Mouse (Mus musculus): ENCODE measurements around the gene Zbtb14.

- TF ChIP-seq POLR2A (IDR thresholded peaks at IDR 0.05; ENCODE audit: borderline replicate concordance, control insufficient read depth, low read depth, low read length) (no peak), CTCF (IDR thresholded peaks at IDR 0.05; ENCODE audit: control insufficient read depth, insufficient read depth, low read length) (no peak)
These were observed 33.3 kb downstream of the Zbtb14 start for GRCm38 (mm10) chr17:69416163-69416562.

All from bone marrow, adult 2 months (tissue).